Mouse (Mus musculus): Measurements from ENCODE around the gene Mydgf.

Mydgf gene

DNA sequence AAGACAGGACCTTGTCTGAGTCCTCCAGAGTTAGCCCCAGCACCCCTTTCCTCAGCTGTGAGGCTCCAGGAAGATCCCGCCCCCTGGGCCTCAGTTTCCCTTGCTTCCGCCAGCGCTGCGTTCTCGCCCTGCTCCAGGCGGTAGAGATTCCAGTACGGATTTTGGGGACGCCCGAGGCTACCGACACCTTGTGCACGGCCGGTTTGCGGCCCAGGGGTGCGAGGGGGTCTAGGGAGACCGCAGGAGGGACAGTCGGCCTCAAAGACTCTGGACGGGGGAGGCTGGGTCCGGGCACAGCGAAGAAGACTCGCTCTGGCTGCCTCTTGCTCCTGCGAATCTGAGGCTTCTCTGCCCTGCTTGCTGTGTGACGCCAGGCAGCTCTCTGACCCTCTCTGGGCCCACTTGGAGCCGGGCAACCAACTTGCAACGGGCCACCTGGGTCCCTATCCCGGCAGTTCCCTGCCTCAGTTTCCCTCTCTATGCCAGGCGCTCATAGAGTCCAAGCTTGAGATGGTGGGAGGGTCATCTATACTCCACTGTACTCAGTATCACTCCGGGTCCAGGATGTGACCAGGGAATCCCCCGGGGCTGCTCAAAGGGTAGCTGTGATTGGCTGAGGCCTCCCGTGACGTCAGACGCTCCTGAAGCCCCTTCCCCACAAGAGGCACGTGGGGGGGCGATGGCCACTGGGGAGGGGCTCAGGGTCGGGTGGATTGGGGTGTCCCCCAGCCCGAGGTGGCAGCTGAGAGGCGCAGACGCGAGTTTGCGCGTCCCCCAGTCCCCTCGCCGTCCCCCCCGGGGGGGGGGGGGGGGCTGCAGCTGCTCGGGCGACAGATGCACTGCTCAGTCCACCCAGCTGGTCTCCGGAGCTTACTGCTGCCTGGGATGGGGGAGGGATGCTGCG is 41.8 kb downstream of the Mydgf start:
- peak; percentile 63 for DNase-seq (ENCODE audit: low spot score)

DNA sequence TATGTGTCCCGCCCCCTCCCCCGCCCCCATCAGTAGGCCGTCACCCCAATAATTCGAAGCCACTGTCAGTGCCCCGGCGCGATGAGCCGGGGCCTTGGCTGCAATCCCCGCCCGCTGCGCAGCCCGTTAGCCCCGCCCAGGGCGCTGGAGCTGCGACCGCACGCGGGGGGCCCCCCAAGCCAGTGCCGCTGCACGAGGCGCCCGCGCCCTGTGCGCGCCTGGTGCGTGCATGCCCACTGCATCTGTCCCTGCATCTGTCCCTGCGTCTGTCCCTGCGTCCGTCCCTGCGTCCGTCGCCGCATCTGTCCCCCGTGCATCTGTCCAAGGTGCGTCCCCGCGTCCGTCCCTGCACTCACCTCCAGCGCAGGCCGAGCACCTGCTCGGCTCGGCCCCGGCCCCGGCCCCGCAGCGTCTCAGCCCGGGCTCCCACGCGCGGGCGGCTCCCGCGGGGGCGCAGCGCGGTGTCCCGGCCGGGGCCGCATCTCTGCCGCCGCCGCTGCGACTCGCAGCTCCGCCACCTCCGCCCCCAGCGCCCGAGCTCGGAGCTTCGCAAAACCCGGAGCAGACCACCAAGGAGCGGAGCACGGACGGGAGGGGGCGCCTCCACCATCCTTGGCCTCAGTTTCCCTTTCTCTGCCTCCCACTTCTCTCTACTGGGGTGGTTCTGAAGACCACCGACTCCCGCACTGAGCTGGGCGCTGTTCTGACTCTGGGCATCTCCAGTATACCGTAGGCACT is 43.7 kb downstream of the Mydgf start, which contains the start of gene Sema6b:
Sema6b (minus strand) TSS at position 486 of the 738 bp plus-strand sequence.
- peak; percentile 68 for DNase-seq (ENCODE audit: low spot score)

DNA sequence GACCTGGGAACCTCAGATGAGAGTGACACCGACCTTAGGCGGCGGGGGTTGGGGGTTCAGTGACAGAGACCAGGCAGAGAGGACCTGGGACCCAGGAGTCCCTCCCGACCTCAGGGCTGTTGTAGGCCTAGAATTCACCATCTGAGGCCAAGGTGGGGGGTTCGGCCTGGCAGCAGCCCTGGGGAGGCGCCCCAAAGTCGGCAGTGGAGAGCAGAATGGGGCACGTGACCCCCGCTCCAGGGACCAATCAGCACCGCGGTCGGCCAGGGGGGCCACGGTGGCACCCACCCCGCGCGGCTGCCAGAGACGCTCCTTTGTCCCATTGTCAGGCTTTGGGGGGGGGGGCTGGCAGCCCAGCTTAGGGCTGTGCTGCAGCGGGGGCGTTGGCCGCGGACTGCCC is 44.4 kb downstream of the Mydgf start:
- DNase-seq (ENCODE audit: low spot score) = peak; percentile 53

DNA sequence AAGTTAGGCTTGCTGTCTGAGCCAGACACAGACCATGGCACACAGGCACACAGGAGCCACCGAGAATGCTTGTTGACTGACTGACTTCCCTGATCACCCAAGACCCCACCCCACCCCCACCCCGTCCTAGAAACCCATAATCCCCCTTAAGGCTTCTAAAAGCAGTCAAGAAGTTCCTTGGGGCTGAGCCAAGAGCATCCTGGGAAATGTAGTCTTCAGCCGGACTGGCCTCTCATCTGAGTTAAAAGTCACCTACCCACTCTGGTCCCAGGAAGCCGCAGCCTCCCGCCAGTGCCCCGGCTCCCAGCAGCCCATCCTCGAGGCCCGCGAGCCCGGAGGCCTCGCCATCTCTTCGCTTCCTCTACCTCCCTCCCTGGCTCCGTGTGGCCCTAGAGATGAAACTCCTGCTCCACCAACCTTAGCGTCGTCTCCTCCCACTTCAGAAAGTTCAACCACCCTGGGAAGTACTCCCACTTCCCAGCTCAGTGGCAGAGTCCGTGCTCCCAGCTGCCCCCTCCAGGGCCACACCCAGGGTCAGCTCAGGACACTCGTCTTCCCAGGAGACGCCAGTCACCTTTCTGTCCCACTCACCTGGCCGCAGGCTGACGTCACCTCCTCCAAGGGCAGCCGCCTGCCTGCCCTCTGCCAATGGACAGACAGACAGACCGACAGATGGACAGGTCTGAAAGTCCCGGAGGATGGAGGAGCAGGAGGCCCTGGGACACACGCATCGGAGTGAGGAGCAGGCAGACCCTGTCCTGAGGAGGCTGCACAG is 45.7 kb downstream of the Mydgf start:
- no peak for DNase-seq (ENCODE audit: low spot score)

DNA sequence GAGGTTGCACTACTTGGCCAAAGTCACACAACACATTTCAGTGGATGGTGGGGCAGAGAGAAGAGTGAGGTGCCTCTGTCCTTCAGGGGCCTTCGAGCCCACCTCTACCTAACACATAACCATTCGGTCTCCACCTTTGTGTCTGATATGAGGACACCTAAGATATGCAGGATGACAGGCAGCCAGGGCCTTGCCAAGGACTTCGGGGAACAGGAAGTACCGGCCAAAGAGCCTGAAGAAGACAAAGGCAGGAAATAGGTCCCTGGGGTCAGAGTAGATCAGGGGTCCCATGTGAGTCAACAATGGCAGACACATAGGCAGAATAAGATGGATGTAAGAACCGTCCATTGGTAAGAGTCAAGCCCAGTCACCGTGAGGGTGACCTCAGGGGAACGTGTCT is 47.2 kb downstream of the Mydgf start:
- no peak for DNase-seq (ENCODE audit: low spot score)

DNA sequence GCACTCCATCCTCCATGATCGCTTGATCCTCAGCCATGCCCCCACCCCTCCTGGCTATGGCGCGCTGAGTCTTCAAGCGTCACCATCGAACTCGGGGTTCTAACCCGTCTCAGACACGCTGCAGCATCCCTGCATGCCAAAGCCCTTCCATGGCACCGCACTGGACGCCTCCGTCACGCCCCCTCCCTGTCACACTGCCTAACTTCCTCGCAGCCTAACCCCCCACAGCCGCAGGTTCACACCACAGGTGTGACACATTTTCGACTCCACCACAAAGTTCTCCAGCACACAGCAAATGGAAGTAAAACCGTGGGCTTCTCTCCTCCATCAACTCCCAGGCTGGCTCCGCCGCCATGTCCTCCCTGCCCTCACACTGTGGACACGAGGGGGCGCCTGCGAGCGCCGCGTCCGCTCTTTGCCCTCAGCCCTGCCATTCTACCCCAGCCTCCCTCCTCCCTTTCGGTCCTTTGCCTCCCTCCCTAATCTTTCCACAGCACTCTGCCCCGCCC is 49.2 kb downstream of the Mydgf start:
- peak; percentile 62 for DNase-seq (ENCODE audit: low spot score)

DNA sequence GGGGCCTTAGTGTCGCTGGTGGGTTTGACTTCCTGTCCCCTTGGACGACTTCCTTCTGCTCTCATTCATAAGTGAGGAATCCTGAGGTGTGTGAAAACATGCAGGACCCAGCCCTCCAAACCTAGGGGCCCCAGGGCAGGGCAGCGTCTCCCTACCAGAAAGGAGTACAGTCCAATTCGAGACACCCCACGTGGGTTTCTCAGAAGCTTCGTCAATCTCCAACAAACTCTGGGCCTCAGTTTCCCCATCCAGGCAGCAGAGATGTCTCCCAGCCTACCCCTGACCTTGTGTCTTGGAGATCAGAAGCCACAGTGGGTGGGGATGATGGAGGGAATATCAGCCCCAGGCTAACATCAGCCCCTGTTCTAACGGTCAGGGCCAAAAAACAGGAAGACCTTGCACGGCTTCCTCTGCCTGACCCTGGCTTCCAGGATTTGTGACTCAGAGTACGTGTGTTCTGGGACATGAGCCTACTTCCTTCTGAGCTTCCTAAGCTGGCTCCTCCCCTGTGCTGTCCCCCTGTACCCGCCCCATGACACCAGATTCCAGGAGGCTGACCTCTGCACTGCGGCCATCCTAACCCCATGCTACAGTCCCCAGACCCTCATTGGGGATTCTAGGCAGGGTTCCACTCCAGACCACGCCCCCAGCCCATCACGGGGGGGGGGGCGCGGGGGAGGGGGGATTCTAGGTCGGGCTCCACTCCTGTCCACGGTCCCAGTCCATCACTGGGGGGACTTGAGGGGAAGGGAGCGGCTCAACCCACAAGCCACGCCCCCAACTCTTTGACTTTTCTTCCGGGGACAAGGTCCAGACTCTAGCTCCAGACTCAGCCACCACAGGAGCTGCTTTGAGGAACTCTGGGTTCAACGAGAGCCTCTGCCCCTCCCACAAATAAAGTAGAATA is 50.0 kb downstream of the Mydgf start:
- no peak for DNase-seq (ENCODE audit: low spot score)

DNA sequence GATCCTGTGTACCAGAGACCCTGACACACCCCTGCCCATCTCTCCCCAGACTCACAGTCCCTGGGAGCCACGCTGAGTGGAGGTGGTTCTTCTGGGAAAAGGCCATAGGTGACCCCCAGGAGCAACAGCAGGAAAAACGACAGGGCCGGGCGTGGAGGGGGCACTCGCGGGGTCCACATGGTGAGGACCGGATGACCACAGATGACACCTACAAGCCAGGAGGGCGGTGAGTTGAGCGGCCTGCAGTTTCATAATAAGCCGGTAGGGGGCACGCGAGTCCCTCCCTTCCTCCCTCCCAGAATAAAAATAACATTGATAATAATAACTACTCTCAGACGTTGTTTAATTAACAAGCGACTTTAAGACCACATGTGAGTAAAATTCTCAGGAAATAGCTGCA is 51.1 kb downstream of the Mydgf start:
- peak; percentile 66 for DNase-seq (ENCODE audit: low spot score)

DNA sequence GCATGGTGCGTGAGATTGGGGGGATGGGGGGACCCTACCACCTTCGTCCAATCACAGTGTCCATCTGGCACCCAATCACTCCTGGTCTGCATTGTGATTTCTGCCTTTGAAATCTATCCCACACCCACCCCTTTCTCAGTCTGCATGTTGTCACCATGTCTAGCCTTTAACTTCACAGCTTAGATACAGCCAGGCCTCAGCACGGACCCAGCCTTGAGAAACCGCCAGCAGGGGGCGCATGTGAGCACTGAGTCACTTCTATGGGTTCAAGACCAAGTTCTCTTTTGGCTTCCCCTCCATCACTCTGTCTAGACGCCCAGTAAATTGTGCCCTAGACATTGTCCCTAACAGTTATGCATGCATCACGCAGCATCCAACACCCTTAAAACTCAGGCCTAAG is 51.9 kb downstream of the Mydgf start:
- DNase-seq (ENCODE audit: low spot score) = peak; percentile 75

DNA sequence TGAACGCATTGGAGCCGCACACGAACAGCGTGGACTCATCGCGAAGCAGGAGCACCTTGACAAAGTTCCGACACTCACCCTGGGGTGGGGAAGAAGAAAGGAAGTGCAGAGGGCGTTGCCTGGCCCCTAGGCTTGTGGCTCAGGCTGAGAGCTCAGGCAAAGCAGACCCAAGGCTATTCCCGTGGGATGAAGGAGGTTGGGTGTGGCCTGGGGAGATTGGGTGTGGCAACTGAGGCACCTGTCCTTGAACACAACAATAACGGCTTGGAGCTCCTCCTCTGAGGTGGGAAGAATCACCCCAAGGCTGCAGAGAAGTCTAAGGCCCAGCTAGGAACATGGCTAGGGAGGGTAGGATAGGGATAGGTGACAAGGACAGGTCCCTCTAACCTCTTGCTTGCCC is 52.6 kb downstream of the Mydgf start:
- no peak for DNase-seq (ENCODE audit: low spot score)

DNA sequence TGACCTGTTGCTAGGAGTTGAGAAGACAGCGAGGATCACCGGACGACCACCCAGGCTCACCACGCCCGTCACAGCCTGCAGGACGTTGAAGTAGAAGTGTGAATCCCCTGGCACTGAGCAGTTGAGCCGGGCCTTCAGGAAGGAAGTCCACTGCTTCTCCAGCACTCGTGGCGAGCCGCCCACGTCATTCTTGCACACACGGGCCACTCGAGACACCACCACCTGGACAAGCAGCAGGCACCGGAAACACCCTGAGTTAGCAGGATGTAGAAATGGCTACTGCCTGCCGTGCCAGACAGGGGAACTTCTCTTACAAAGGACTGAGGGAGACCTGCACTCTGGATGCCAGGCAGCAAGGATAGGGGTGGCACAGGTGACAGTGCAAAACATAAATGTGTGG is 55.5 kb downstream of the Mydgf start:
- no peak for DNase-seq (ENCODE audit: low spot score)

DNA sequence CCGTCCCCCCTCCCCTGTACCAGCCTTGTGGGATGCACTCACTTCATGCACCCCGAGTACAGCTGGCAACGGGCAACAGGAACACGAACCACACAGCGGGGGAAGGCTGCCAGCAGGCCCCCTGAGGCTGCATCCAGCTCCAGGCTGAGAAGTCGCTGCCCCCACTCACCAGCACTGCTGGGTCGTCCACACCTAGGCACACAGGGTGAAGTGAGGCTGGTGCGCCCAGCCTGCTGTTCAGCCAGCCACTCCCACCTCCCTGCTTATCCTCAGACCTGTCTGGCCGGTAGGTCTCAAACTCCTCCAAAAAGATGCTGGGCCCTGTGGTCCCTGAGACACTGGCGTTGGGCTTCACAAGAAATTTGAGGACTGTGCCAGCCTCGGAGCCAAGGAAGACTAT is 57.5 kb downstream of the Mydgf start:
- no peak for DNase-seq (ENCODE audit: low spot score)
